Mouse (Mus musculus) midbrain, postnatal 0 days (tissue): ENCODE measurements around the gene Igsf8. TPM values are rescaled to one million over a fixed set of nuclear protein-coding genes. Genes with fewer than 3 reads are reported as not detected.
A peak's percentile ranks its signal among the peaks of the same experiment; 100 is the strongest.
"Not testable (repeated sequence)": the region's sequence is repeated elsewhere in the genome, so short reads cannot be mapped to it uniquely, and the experiment has no call there.

Source experiments
- ATAC-seq: fragments of 200-750 bp; cut with Nextera tagmentation; 2 replicates; pipeline ENCODE4 v1.8.0; 2017; ENCODE audit warnings: moderate number of reproducible peaks, mild to moderate bottlenecking, moderate TSS enrichment, moderate library complexity; ENCODE audit not compliant: low FRiP score
- DNase-seq: peaks from one replicate; pipeline ENCODE4 v3.0.0-alpha.2; 2015; ENCODE audit warnings: low spot score
- H3K27ac ChIP-seq: fragments of 300-500 bp; sonication (generic); 2 replicates; pipeline ENCODE4 v1.5.1; 2014; ENCODE audit warnings: low read depth, mild to moderate bottlenecking, low read length, mixed read lengths
- H3K27me3 ChIP-seq: fragments of 300-500 bp; sonication (generic); 2 replicates; pipeline ENCODE4 v1.6.1; 2014; ENCODE audit warnings: low read length, control low read depth, mixed read lengths; ENCODE audit not compliant: insufficient read depth
- H3K36me3 ChIP-seq: fragments of 300-500 bp; sonication (generic); 2 replicates; pipeline ENCODE4 v1.6.1; 2014; ENCODE audit warnings: low read length, control low read depth, mixed read lengths; ENCODE audit not compliant: insufficient read depth
- H3K4me1 ChIP-seq: fragments of 300-500 bp; sonication (generic); 2 replicates; pipeline ENCODE4 v1.6.1; 2014; ENCODE audit warnings: mild to moderate bottlenecking, control low read depth, antibody characterized with exemption, low read length, mixed read lengths; ENCODE audit not compliant: insufficient read depth
- H3K4me2 ChIP-seq: fragments of 300-500 bp; sonication (generic); 2 replicates; pipeline ENCODE4 v1.6.1; 2014; ENCODE audit warnings: low read depth, mild to moderate bottlenecking, low read length, mixed read lengths; ENCODE audit not compliant: poor library complexity, severe bottlenecking
- H3K4me3 ChIP-seq: fragments of 300-500 bp; sonication (generic); 2 replicates; pipeline ENCODE4 v1.5.1; 2014; ENCODE audit warnings: low read depth, mild to moderate bottlenecking, low read length, moderate library complexity
- H3K9ac ChIP-seq: fragments of 300-500 bp; sonication (generic); replicated peaks from 2 replicates; pipeline ENCODE4 v1.6.1; 2014; ENCODE audit warnings: mild to moderate bottlenecking, low read length, moderate library complexity, mixed read lengths; ENCODE audit not compliant: poor library complexity, severe bottlenecking
- H3K9me3 ChIP-seq: fragments of 300-500 bp; sonication (generic); 2 replicates; pipeline ENCODE4 v1.6.1; 2016; ENCODE audit warnings: low read length, control low read depth
- CTCF ChIP-seq: IDR thresholded peaks from 2 replicates; pipeline ENCODE4 v1.5.1; 2016; ENCODE audit warnings: antibody characterized with exemption, mild to moderate bottlenecking
- WGBS: fragments of 180-500 bp; shearing (Covaris S2); extraction: QIAGEN DNeasy Blood & Tissue Kit; methylation state at CpG from one replicate; pipeline ENCODE4 v1.1.7; 2014; 5-methylcytosine and 5-hydroxymethylcytosine counted together
- polyA plus RNA-seq: library from polyadenylated mRNA; unstranded; fragments of >200 nt; fragmentation: Nextera tagmentation; extraction: Ambion mirVana; gene quantifications from 2 replicates; pipeline ENCODE4 v1.2.1, GENCODE M21; 2015
- total RNA-seq: library from RNA; depleted of rRNA; stranded (reverse); fragments of >200 nt; gene quantifications from 2 replicates; pipeline ENCODE4 v1.2.3, GENCODE M21; 2014

Igsf8 gene
- total and polyA plus RNA-seq, 2 experiments from 2014 or later, result 79.6 to 114 TPM

DNA sequence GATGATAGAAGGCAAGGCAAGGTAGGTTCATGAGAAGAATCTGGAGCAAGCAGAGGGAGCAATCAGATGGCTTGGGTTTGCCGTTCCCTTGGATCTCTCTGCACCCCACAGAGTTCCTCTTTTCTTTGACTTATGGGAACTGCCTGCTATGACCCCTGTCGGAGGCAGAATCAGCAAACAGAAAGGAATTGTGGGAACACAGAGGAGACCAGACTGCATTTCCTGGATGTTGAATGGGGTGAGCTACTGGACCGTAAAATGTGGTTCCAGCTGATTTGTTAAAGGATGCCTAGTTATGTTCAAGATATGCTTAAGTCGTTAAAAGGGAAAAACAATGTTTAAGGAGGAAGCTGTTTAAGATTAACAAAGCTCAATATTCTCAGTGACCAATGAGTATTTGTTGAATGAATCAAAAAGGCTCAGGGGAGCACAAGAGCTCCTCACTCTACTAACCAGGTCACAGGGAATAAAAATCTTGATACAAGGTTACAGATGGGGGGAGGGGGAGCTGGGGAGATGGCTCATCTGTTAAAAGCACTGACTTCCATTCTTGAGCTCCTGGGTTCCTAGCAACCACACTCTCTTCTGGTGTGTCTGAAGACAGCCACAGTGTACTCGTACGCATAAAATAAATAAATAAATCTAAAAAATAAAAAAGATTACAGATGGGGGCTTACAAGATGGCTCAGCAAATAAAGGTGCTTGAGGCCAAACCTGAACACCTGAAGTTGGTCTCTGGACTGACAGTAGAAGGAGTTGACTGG is 20.3 kb upstream of the Igsf8 start:
- no peak overlapping the region for H3K4me2 ChIP-seq
- WGBS, result 27% methylated on average over 6 of the region's 6 CpGs
- no peak overlapping the region for H3K27ac ChIP-seq
- no peaks in the 10 kb centered on the region for H3K36me3 ChIP-seq
- H3K9ac ChIP-seq, result no peak overlapping the region
- H3K9me3 ChIP-seq, result no peaks in the 10 kb centered on the region
- TF ChIP-seq CTCF, result no peak
- no peak for ATAC-seq
- DNase-seq, result no peak
- H3K4me1 ChIP-seq, result no peaks in the 10 kb centered on the region
- no peaks in the 10 kb centered on the region for H3K27me3 ChIP-seq
- H3K4me3 ChIP-seq, result no peak overlapping the region

DNA sequence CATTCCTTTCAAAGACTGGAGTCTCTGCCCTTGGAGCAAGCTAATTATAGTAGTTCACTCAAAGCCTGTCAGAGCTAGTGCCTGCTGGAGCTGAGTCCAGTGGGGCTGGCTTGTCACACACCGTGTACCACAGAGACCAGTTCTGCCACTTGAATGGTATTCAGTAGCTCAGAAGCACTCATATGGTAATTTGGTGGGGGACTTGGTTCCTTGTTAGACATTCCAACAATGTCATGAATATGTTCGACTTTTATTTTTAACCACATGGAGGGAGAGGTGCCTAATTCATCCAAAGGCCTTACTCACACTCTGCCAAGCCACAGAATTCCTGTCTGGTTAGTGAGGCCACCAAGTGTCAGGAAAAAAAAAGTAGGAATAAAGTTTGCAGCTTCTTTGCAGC is 19.0 kb upstream of the Igsf8 start:
- no peak overlapping the region for H3K27ac ChIP-seq
- ATAC-seq (peak; percentile 72; the same call in 1 of the 2 replicates), DNase-seq (peak; percentile 60)
- H3K9me3 ChIP-seq, result no peaks in the 10 kb centered on the region
- H3K4me2 ChIP-seq, result no peak overlapping the region
- no peaks in the 10 kb centered on the region for H3K27me3 ChIP-seq
- no peaks in the 10 kb centered on the region for H3K36me3 ChIP-seq
- H3K4me1 ChIP-seq, result no peaks in the 10 kb centered on the region
- WGBS, result 13% methylated on average over 2 of the region's 2 CpGs
- no peak overlapping the region for H3K4me3 ChIP-seq
- no peak for TF ChIP-seq CTCF
- no peak overlapping the region for H3K9ac ChIP-seq

DNA sequence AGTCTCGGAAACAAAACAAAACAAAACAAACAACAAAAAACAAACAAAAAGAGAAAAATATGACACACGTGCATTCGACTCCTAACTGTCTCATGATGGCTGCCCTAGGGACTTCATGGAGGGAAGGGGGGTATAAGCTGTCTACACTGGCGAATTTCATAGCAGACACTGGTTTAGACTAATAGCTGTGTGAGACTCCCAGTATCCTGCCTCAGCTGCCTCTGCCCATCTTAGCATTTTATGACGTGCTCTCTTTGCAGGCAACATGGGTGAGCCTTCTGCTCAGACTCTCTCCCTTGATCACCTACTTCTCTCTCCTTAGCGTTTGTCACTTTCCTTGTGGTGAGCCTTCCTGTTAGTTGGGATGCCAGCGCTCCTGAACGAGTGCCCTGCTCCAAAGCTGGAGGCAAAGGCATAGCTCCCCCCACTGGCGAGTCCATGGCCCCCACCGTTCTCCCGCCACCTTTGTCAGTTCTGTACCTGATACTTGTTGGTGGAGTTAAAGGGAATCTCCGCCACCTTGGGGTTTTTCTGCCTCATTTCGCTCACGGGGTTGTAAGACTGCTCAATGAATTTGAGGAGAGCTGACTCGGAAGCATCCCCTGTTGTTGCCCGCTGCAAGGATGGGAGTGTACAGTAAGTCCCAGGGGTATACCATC is 17.8 kb upstream of the Igsf8 start:
- TF ChIP-seq CTCF, result peak; percentile 29
- no peak overlapping the region for H3K9ac ChIP-seq
- H3K27me3 ChIP-seq, result no peaks in the 10 kb centered on the region
- H3K27ac ChIP-seq, result no peak overlapping the region
- no peaks in the 10 kb centered on the region for H3K9me3 ChIP-seq
- no peak overlapping the region for H3K4me3 ChIP-seq
- 31% methylated on average over 16 of the region's 16 CpGs for WGBS
- H3K4me2 ChIP-seq, result no peak overlapping the region
- H3K4me1 ChIP-seq, result no peaks in the 10 kb centered on the region
- no peak for DNase-seq
- no peak for ATAC-seq
- no peaks in the 10 kb centered on the region for H3K36me3 ChIP-seq

DNA sequence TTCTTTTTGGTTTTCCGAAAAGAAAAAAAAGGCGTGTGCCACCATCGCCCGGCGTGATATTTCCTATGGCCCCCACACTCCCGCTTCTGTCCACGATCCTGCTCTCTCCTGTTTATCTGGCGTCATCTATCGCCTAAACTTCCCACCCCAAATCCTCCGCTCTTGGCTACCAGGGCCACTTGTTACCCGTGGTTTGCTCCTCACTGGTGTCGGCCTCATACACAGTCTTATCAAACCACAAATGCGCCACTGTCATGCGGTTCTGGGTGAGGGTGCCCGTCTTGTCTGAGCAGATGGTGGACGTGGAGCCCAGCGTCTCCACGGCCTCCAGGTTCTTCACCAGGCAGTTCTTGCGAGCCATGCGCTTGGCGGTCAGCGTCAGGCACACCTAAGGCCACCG is 16.8 kb upstream of the Igsf8 start:
- DNase-seq, H3K4me3 ChIP-seq, H3K27me3 ChIP-seq, H3K4me2 ChIP-seq, H3K36me3 ChIP-seq, ATAC-seq, H3K9ac ChIP-seq, H3K4me1 ChIP-seq, H3K9me3 ChIP-seq, H3K27ac ChIP-seq: not testable (repeated sequence)
- 51% methylated on average over 23 of the region's 23 CpGs for WGBS

DNA sequence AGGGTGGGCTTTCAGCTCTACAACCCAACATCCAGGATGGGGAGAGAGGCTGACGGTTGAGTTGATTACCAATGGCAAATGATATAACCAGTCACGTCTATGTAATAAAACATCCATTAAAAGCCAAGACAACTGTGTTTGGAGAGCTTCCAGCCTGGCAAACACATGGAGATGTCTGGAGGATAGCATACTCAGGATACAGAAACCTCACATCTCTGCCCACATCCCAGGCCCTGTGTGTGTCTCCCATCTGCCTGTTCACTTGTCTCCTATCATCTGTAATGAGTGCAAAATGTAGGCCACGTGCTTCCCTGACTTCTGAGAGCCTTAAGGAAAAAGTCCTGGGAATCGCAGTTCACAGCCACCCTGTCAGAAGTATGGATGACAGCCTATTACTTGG is 14.2 kb upstream of the Igsf8 start:
- Histone ChIP-seq H3K4me2 (no peak overlapping the region), H3K27ac (no peak overlapping the region), H3K9me3 (no peaks in the 10 kb centered on the region), H3K9ac (no peak overlapping the region), H3K27me3 (no peaks in the 10 kb centered on the region), H3K4me1 (no peaks in the 10 kb centered on the region), H3K36me3 (no peaks in the 10 kb centered on the region), H3K4me3 (no peak overlapping the region)
- TF ChIP-seq CTCF, result no peak
- WGBS, result 63% methylated on average over 4 of the region's 4 CpGs
- ATAC-seq (peak; percentile 32; the same call in 1 of the 2 replicates), DNase-seq (no peak)

DNA sequence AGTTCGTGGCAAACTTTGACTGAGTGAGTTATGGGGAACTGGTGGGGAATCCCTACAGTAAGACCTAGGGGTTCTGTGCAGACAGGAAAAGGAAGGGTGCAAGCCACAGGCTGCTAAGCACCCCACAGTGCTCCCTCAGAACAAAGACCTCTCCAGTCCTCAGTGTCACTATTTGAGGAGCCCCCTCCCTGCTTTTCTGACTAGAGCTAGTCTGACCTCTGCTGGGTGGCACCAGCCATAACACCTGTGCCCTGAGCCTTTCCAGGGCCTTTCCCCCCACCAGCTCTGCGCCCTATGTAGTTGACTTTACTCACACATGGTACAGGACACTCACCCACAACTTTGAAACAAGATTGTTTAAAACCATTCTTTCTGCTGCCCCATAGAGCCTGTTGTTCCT is 13.8 kb upstream of the Igsf8 start:
- peak; percentile 51 for DNase-seq
- Histone ChIP-seq H3K4me2 (no peak overlapping the region), H3K4me3 (no peak overlapping the region), H3K27ac (no peak overlapping the region), H3K9ac (no peak overlapping the region), H3K4me1 (no peaks in the 10 kb centered on the region), H3K27me3 (no peaks in the 10 kb centered on the region), H3K9me3 (no peaks in the 10 kb centered on the region), H3K36me3 (no peaks in the 10 kb centered on the region)
- 39% methylated on average over 2 of the region's 2 CpGs for WGBS
- TF ChIP-seq CTCF, result peak; percentile 64
- ATAC-seq, result peak; percentile 44; the same call in 1 of the 2 replicates
